Mouse (Mus musculus) cerebellum, adult 9-11 months (tissue): ENCODE results near the gene Pacs2.

Source experiments
- DNase-seq: peaks from one replicate; pipeline ENCODE4 v3.0.0; 2022

Gene Pacs2

GRCm38 (mm10) chr12:113044916-113045677 lies 30.8 kb downstream of the Pacs2 start:
- peak; percentile 82 for DNase-seq

GRCm38 (mm10) chr12:113046861-113047260 lies 32.6 kb downstream of the Pacs2 start:
- no peak for DNase-seq

- DNase-seq, result no peak
These were observed 33.8 kb downstream of the Pacs2 start for GRCm38 (mm10) chr12:113048103-113048502.

- DNase-seq, result no peak
These were observed 35.5 kb downstream of the Pacs2 start for GRCm38 (mm10) chr12:113049836-113050235.

- DNase-seq, result no peak
These were observed 36.4 kb downstream of the Pacs2 start for GRCm38 (mm10) chr12:113050671-113051070.

- DNase-seq, result no peak
These were observed 37.5 kb downstream of the Pacs2 start for GRCm38 (mm10) chr12:113051628-113052403.

- no peak for DNase-seq
These were observed 41.8 kb downstream of the Pacs2 start for GRCm38 (mm10) chr12:113056089-113056488.

- DNase-seq, result no peak
These were observed 45.9 kb downstream of the Pacs2 start for GRCm38 (mm10) chr12:113060178-113060577.

- DNase-seq, result no peak
These were observed 47.3 kb downstream of the Pacs2 start for GRCm38 (mm10) chr12:113061606-113062005.

- no peak for DNase-seq
These were observed 47.9 kb downstream of the Pacs2 start for GRCm38 (mm10) chr12:113062201-113062600.

- no peak for DNase-seq
These were observed 49.4 kb downstream of the Pacs2 start for GRCm38 (mm10) chr12:113063700-113064099.

GRCm38 (mm10) chr12:113068002-113068401 lies 53.7 kb downstream of the Pacs2 start:
- DNase-seq, result no peak

- DNase-seq, result no peak
These were observed 55.1 kb downstream of the Pacs2 start for GRCm38 (mm10) chr12:113069389-113069788.

- no peak for DNase-seq
These were observed 57.0 kb downstream of the Pacs2 start for GRCm38 (mm10) chr12:113071321-113071720.

GRCm38 (mm10) chr12:113071827-113072226 lies 57.5 kb downstream of the Pacs2 start:
- no peak for DNase-seq

GRCm38 (mm10) chr12:113073420-113074328 lies 59.4 kb downstream of the Pacs2 start:
- peak; percentile 80 for DNase-seq

GRCm38 (mm10) chr12:113074329-113075062 lies 60.2 kb downstream of the Pacs2 start, which contains the start of gene Tex22:
TSS of gene Tex22 (plus strand) at chr12:113074502.
- DNase-seq, result peak; percentile 93

- DNase-seq, result peak; percentile 93
These were observed 60.8 kb downstream of the Pacs2 start for GRCm38 (mm10) chr12:113075063-113075454.

GRCm38 (mm10) chr12:113075486-113075885 lies 61.2 kb downstream of the Pacs2 start:
- no peak for DNase-seq

GRCm38 (mm10) chr12:113087276-113087675 lies 73.0 kb downstream of the Pacs2 start:
- DNase-seq, result no peak

GRCm38 (mm10) chr12:113088026-113088425 lies 73.7 kb downstream of the Pacs2 start:
- no peak for DNase-seq

GRCm38 (mm10) chr12:113089107-113089506 lies 74.8 kb downstream of the Pacs2 start:
- DNase-seq, result no peak
